Mouse (Mus musculus): ENCODE data around the gene Wipi2. TPM values are rescaled to one million over a fixed set of nuclear protein-coding genes. Genes with fewer than 3 reads are reported as not detected.

The Wipi2 gene
- total and polyA plus RNA-seq, 3 experiments: 10.9 to 42.8 (median 42.7) TPM

DNA sequence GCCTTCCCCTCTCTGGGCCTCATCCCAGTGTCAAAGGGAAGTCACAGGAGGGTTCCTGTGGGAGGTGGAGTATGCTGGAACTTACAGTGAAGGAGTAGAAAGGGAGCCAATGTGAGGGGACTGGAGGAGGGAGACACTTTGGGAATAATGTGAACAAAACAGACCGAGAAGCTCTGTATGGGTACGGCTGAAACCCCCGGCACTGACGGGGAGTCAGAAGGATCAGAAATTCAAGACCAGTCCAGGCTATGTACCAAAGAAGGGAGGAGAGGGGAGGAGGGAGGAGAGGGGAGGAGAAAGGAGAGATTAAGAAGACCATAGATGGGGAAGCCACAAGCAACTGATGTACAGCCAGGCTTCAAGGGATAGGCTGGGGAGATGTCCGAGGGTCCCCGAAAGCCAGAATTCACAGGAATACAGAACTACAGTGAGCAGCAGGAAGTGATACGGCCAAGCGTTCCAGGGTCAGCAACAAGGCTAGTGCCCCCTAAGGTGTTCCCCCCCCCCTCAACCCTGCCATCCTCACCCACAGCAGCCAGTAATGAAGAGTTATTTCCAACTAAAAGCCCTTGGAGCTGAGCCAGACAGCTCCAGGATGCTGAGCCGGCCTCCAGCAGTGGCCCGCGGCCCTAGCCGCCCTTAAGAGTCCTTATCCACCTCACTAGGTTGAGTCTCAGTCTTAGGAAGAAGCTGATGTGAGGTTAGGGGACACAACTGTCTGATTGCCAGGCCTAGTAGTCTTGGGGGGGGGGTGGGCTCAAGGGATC, 65.7 kb downstream of the Wipi2 start:
- no peak for DNase-seq (ENCODE audit: low spot score)
- TF ChIP-seq GATA2 (IDR thresholded peaks at IDR 0.05; ENCODE audit: borderline replicate concordance, low read depth, low read length) (no peak), CTCF (IDR thresholded peaks at IDR 0.05; ENCODE audit: low read depth, low read length) (no peak), TAL1 (conservative IDR thresholded peaks at IDR 0.05; ENCODE audit: low read depth, low read length) (no peak), POLR2AphosphoS5 (IDR thresholded peaks at IDR 0.05; ENCODE audit: insufficient replicate concordance, low read depth, low read length) (no peak), GATA1 (IDR thresholded peaks at IDR 0.05; ENCODE audit: borderline replicate concordance, low read length) (no peak)
- Histone ChIP-seq H3K9me3 (replicated peaks) (no peaks in the 10 kb centered on the region), H3K36me3 (replicated peaks) (no peaks in the 10 kb centered on the region), H3K4me3 (ENCODE audit: low read depth, low read length) (no peak overlapping the region), H3K4me1 (ENCODE audit: insufficient read depth, low read depth, low read length) (no peaks in the 10 kb centered on the region), H3K27me3 (ENCODE audit: insufficient read depth, low read length) (peaks cover 27% of the 10 kb centered on the region)
- no peak for ATAC-seq (ENCODE audit: extremely low read depth, insufficient number of reproducible peaks, low FRiP score, poor library complexity, severe bottlenecking)

DNA sequence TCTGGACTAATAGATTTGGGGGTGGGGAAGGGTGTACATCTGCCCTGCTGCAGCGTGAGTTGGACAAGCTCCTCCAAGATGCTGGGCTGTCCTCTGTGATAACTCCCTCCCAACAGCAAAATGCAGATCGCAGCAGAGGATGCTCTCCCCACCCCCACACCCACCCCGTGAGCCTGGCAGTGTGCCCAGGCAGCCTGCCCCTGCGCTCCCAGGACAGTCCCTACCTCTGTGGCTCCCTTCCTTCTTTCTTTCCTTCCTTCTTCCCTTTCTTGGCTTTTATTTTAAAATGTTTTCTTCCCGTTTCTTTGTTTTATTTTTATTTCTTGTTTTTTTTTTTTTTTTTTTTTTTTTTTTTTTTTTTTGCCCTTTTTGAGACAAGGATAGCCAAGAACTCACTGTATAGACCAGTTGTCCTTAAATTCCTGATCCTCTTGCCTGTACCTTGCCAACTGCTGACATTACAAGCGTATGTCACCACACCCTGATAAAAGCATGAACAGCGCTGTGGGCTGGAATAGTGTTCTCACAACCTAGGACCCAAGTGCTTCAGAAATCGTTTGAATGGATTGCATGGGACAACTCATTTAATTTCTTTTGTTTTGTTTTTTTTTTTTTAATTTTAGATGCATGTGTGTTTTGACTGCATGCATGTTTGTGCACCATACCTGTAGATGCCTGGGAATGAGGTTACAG, 66.4 kb downstream of the Wipi2 start:
- H3K36me3 ChIP-seq (replicated peaks): no peaks in the 10 kb centered on the region
- no peak for DNase-seq (ENCODE audit: low spot score)
- H3K9me3 ChIP-seq (replicated peaks): peaks cover 2% of the 10 kb centered on the region; the same call in 1 of the 2 replicates
- no peaks in the 10 kb centered on the region for H3K4me1 ChIP-seq (ENCODE audit: insufficient read depth, low read depth, low read length)
- H3K4me3 ChIP-seq (ENCODE audit: low read depth, low read length): no peak overlapping the region
- TF ChIP-seq GATA1 (IDR thresholded peaks at IDR 0.05; ENCODE audit: borderline replicate concordance, low read length): no peak
- no peak for TF ChIP-seq POLR2AphosphoS5 (IDR thresholded peaks at IDR 0.05; ENCODE audit: insufficient replicate concordance, low read depth, low read length)
- no peak for TF ChIP-seq GATA2 (IDR thresholded peaks at IDR 0.05; ENCODE audit: borderline replicate concordance, low read depth, low read length)
- TF ChIP-seq CTCF (IDR thresholded peaks at IDR 0.05; ENCODE audit: low read depth, low read length): no peak
- no peak for TF ChIP-seq TAL1 (conservative IDR thresholded peaks at IDR 0.05; ENCODE audit: low read depth, low read length)
- peaks cover 27% of the 10 kb centered on the region for H3K27me3 ChIP-seq (ENCODE audit: insufficient read depth, low read length)
- no peak for ATAC-seq (ENCODE audit: extremely low read depth, insufficient number of reproducible peaks, low FRiP score, poor library complexity, severe bottlenecking)

DNA sequence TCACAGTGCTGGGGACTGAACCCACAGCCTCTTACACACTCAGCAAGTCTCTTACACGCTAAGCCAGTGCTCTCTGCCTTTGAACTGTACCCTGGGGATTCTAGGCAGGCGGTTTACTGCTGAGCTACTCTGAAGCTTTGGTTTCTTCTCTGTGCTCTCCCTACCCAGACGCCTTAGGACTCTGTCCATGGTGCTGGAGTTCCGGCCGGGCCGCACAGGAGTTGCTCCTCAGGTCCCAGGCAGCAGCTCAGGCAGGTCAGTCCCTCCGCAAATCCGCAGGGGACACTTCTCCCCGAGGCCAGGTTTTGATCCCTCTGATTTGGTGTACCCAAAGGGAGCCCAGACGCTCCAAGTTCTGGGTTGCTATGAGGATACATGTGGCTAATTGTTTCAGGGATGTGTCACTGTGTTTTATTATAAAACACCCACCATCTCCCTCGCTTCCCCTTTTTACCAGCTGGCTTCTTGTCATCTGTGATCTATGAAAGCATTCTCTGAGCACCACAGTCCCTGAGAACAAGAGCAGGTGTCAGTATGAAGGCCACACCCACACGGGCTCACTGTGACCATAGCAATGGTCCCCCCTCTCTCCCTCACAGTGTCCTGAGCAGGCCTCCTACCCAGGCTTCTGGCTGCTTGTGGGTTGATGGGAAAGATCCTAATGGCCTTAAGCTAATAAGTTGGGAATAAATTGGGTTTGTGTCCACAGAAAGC, 67.3 kb downstream of the Wipi2 start:
- Histone ChIP-seq H3K4me1 (ENCODE audit: insufficient read depth, low read depth, low read length) (no peaks in the 10 kb centered on the region), H3K4me3 (ENCODE audit: low read depth, low read length) (no peak overlapping the region), H3K9me3 (replicated peaks) (peaks cover 2% of the 10 kb centered on the region; the same call in 1 of the 2 replicates), H3K36me3 (replicated peaks) (no peaks in the 10 kb centered on the region), H3K27me3 (ENCODE audit: insufficient read depth, low read length) (peaks cover 18% of the 10 kb centered on the region)
- DNase-seq (ENCODE audit: low spot score) (peak; percentile 40), ATAC-seq (ENCODE audit: extremely low read depth, insufficient number of reproducible peaks, low FRiP score, poor library complexity, severe bottlenecking) (no peak)
- no peak for TF ChIP-seq TAL1 (conservative IDR thresholded peaks at IDR 0.05; ENCODE audit: low read depth, low read length)
- no peak for TF ChIP-seq GATA1 (IDR thresholded peaks at IDR 0.05; ENCODE audit: borderline replicate concordance, low read length)
- no peak for TF ChIP-seq CTCF (IDR thresholded peaks at IDR 0.05; ENCODE audit: low read depth, low read length)
- TF ChIP-seq POLR2AphosphoS5 (IDR thresholded peaks at IDR 0.05; ENCODE audit: insufficient replicate concordance, low read depth, low read length): no peak
- no peak for TF ChIP-seq GATA2 (IDR thresholded peaks at IDR 0.05; ENCODE audit: borderline replicate concordance, low read depth, low read length)

DNA sequence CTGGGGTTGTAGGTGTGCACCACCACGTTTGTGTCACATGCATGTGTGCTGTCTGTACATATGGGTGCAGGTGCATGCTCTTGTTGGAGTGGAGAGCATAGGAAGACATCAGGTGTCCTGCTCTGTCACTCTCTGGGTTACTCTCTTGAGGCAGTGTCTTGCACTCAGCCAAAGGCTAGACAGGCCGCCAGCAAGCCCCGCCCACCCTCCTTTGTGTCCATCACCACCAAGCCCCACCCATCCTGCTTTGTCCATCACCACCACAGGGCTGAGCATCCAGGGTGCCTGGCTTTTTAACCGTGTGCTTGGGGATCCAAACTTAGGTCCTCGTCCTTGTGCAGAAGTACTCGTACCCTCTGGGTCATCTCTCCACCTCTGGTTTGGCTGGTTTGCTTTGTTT, 68.8 kb downstream of the Wipi2 start:
- Histone ChIP-seq H3K36me3 (replicated peaks) (no peaks in the 10 kb centered on the region), H3K27me3 (ENCODE audit: insufficient read depth, low read length) (peaks cover 15% of the 10 kb centered on the region), H3K4me1 (ENCODE audit: insufficient read depth, low read depth, low read length) (no peaks in the 10 kb centered on the region), H3K4me3 (ENCODE audit: low read depth, low read length) (no peak overlapping the region), H3K9me3 (replicated peaks) (peaks cover 2% of the 10 kb centered on the region; the same call in 1 of the 2 replicates)
- no peak for ATAC-seq (ENCODE audit: extremely low read depth, insufficient number of reproducible peaks, low FRiP score, poor library complexity, severe bottlenecking)
- TF ChIP-seq CTCF (IDR thresholded peaks at IDR 0.05; ENCODE audit: low read depth, low read length): no peak
- TF ChIP-seq GATA2 (IDR thresholded peaks at IDR 0.05; ENCODE audit: borderline replicate concordance, low read depth, low read length): no peak
- no peak for DNase-seq (ENCODE audit: low spot score)

DNA sequence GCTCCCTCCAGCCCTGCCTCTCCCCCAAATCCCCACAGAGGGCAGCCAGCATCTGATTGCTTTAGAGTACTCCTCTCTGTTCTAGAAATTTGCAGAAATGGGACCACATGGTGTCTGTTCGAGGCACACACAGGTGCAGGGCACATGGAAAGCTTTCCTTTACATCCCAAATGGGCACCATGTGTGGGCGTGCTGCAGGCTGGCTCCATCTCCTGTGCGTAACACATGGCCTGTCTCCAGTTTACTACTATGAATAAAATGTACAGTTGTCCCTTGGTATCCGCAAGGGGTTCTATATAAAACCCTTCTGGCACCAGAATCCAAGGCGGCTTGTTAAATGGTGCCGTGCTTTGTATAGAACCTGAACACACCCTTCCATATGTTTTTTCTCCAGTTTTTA, 69.4 kb downstream of the Wipi2 start:
- H3K36me3 ChIP-seq (replicated peaks): no peaks in the 10 kb centered on the region
- DNase-seq (ENCODE audit: low spot score): no peak
- ATAC-seq (ENCODE audit: extremely low read depth, insufficient number of reproducible peaks, low FRiP score, poor library complexity, severe bottlenecking): no peak
- peaks cover 2% of the 10 kb centered on the region; the same call in 1 of the 2 replicates for H3K9me3 ChIP-seq (replicated peaks)
- H3K27me3 ChIP-seq (ENCODE audit: insufficient read depth, low read length): peaks cover 15% of the 10 kb centered on the region
- H3K4me1 ChIP-seq (ENCODE audit: insufficient read depth, low read depth, low read length): no peaks in the 10 kb centered on the region
- TF ChIP-seq GATA2 (IDR thresholded peaks at IDR 0.05; ENCODE audit: borderline replicate concordance, low read depth, low read length) (no peak), POLR2AphosphoS5 (IDR thresholded peaks at IDR 0.05; ENCODE audit: insufficient replicate concordance, low read depth, low read length) (no peak), GATA1 (IDR thresholded peaks at IDR 0.05; ENCODE audit: borderline replicate concordance, low read length) (no peak), CTCF (IDR thresholded peaks at IDR 0.05; ENCODE audit: low read depth, low read length) (no peak), TAL1 (conservative IDR thresholded peaks at IDR 0.05; ENCODE audit: low read depth, low read length) (no peak)
- H3K4me3 ChIP-seq (ENCODE audit: low read depth, low read length): no peak overlapping the region

DNA sequence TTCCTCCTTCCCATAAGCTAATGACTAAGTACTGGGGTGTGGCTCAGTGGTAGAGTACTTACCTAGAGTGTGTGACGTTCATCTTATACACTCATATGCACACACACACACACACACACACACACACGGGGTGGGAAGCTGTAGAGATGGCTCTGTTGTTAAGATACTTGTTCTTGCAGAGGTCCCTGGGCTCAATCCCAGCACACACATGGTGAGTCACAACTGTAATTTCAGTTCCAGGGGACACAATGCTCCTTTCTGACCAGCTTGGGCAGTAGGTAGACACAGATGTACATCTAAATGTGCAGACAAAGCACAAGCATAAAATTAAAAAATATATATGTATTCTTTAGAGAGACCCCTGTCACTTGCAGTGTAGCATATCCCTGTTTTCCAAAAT, 70.2 kb downstream of the Wipi2 start:
- Histone ChIP-seq H3K4me1 (ENCODE audit: insufficient read depth, low read depth, low read length) (no peaks in the 10 kb centered on the region), H3K9me3 (replicated peaks) (peaks cover 5% of the 10 kb centered on the region; the same call in 1 of the 2 replicates), H3K4me3 (ENCODE audit: low read depth, low read length) (no peak overlapping the region), H3K36me3 (replicated peaks) (no peaks in the 10 kb centered on the region), H3K27me3 (ENCODE audit: insufficient read depth, low read length) (peaks cover 18% of the 10 kb centered on the region)
- ATAC-seq (ENCODE audit: extremely low read depth, insufficient number of reproducible peaks, low FRiP score, poor library complexity, severe bottlenecking): no peak
- TF ChIP-seq TAL1 (conservative IDR thresholded peaks at IDR 0.05; ENCODE audit: low read depth, low read length): no peak
- TF ChIP-seq POLR2AphosphoS5 (IDR thresholded peaks at IDR 0.05; ENCODE audit: insufficient replicate concordance, low read depth, low read length): no peak
- no peak for TF ChIP-seq CTCF (IDR thresholded peaks at IDR 0.05; ENCODE audit: low read depth, low read length)
- no peak for TF ChIP-seq GATA2 (IDR thresholded peaks at IDR 0.05; ENCODE audit: borderline replicate concordance, low read depth, low read length)
- no peak for TF ChIP-seq GATA1 (IDR thresholded peaks at IDR 0.05; ENCODE audit: borderline replicate concordance, low read length)
- DNase-seq (ENCODE audit: low spot score): no peak
